Mouse (Mus musculus): ENCODE data around the gene Thbs3.

- TF ChIP-seq CTCF (IDR thresholded peaks at IDR 0.05) (no peak), EP300 (IDR thresholded peaks at IDR 0.05) (no peak)
Observed at GRCm38 (mm10) chr3:89232614-89233013, 17.6 kb downstream of the Thbs3 start.
